Comparison of ENCODE assay signal across 7 mouse cellular contexts in the genomic region with DNA sequence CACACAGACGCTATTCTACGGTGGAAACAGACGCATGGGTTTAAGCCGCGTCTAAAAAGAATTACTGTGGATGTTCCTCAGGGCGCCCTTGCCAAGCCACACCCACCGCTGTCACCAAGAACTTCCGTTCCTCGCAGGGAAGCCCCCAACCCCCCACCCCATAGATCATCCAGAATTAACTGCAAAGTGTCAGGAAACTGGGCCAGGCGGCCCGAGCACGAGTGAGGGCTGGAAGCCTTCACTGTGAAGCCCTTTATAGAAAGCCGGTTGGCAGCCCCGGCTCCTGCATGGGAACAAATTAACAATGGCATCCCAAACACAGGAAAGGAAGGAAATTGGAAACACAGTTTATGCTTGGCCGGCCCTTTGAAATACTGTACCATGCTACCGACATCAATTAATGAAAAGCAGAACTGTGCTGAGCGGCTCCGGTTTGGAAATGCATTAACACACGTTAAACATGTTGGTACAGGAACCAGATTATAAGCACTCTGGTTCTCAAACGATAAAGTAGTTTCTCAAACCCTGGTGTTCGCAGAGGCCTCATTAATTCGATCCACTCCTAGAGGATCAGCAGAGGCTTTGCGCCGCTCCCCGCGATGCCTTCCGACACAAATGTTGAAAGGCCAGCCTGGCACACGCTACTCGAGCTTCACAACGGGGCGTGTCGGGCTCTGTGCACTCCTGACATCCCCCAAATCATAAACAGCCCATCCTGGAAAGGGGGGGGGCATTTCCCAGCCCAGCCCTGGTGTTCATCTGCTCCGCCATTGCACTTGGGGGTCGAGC. TPM values are rescaled to one million over a fixed set of nuclear protein-coding genes. Genes with fewer than 3 reads are reported as not detected.
DNase-seq lines count a peak whose midpoint lies in the region; ATAC-seq lines count a peak whose summit lies in the region.

No protein-coding gene starts in this region.

- peak; percentile 74 for DNase-seq in MN1 (ENCODE audit: low spot score)
- peak; percentile 78 for DNase-seq in embryo, embryonic 10.5 days (ENCODE audit: low spot score)
- DNase-seq in heart, postnatal 10 days: peak; percentile 47 to 49
- DNase-seq in limb, embryonic 11.5 days (ENCODE audit: low spot score): peak; percentile 84
- no peak for DNase-seq in natural killer cell, adult 2 months (ENCODE audit: low spot score in 2 of 2)
- no peak for DNase-seq in spleen, adult 12 weeks (ENCODE audit: low spot score)

- no peaks in the 10 kb centered on the region for H3K9me3 ChIP-seq in limb, embryonic 11.5 days (ENCODE audit: control insufficient read depth, low read length)
- H3K9me3 ChIP-seq in midbrain, embryonic 12.5 days: no peaks in the 10 kb centered on the region

- H3K27ac ChIP-seq in limb, embryonic 11.5 days (replicated peaks; ENCODE audit: low read depth, low read length): peak overlapping the region; percentile 72
- H3K27ac ChIP-seq in midbrain, embryonic 12.5 days (replicated peaks): peak overlapping the region; percentile 58

- 0 out of 2 replicates have a peak overlapping the region, but pooled peaks have one; percentile 34 for H3K9ac ChIP-seq in limb, embryonic 11.5 days (ENCODE audit: low read length)
- peak overlapping the region; percentile 34; the same call in 1 of the 2 replicates for H3K9ac ChIP-seq in midbrain, embryonic 12.5 days (replicated peaks)

- H3K36me3 ChIP-seq in limb, embryonic 11.5 days (ENCODE audit: control insufficient read depth, insufficient read depth, low read length): no peaks in the 10 kb centered on the region
- H3K36me3 ChIP-seq in midbrain, embryonic 12.5 days: no peaks in the 10 kb centered on the region

- 0 out of 2 replicates have a peak overlapping the region, but pooled peaks have one; percentile 7 for H3K4me3 ChIP-seq in limb, embryonic 11.5 days (ENCODE audit: low read depth, low read length)
- peak overlapping the region; percentile 30 for H3K4me3 ChIP-seq in midbrain, embryonic 12.5 days

- H3K4me2 ChIP-seq in limb, embryonic 11.5 days (ENCODE audit: low read depth, severe bottlenecking): peak overlapping the region; percentile 44
- H3K4me2 ChIP-seq in midbrain, embryonic 12.5 days (replicated peaks): peak overlapping the region; percentile 54

- H3K27me3 ChIP-seq in limb, embryonic 11.5 days (ENCODE audit: control insufficient read depth, insufficient read depth, low read length): no peaks in the 10 kb centered on the region
- H3K27me3 ChIP-seq in midbrain, embryonic 12.5 days: peaks cover 85% of the 10 kb centered on the region

- intact Hi-C loops in heart, postnatal 10 days (cut with DNase I): no loop called here

- peaks cover 82% of the 10 kb centered on the region for H3K4me1 ChIP-seq in limb, embryonic 11.5 days (ENCODE audit: control insufficient read depth, insufficient read depth, low read length)
- H3K4me1 ChIP-seq in midbrain, embryonic 12.5 days: peaks cover 70% of the 10 kb centered on the region

- under 1% methylated on average over 34 of the region's 34 CpGs for WGBS in limb, embryonic 11.5 days
- 1% methylated on average over 34 of the region's 34 CpGs for WGBS in midbrain, embryonic 12.5 days

- ATAC-seq in limb, embryonic 11.5 days (ENCODE audit: insufficient number of reproducible peaks, low FRiP score, low TSS enrichment, low read depth): peak; percentile 37; the same call in 1 of the 2 replicates
- peak; percentile 45 for ATAC-seq in midbrain, embryonic 12.5 days (ENCODE audit: low FRiP score, low read depth)

RNA-seq across cellular contexts. Expression of gene Bmp7, which starts 6.3 kb away (rescaled TPM):
- total RNA-seq in heart, postnatal 10 days (2021): 1 to 10 TPM; 4.0 to 4.6 TPM
- polyA plus RNA-seq in limb, embryonic 11.5 days (2014; fragmentation: Nextera tagmentation; extraction: Ambion mirVana): 38.1 and 40.9 TPM in 2 replicates
- 16.8 and 17.5 TPM in 2 replicates for polyA plus RNA-seq in midbrain, embryonic 12.5 days (2016; fragmentation: Nextera tagmentation; extraction: Ambion mirVana)

RNA-seq across cellular contexts. Expression of gene Spo11, which starts 43.7 kb away (rescaled TPM):
- total RNA-seq in heart, postnatal 10 days (2021): not detected
- polyA plus RNA-seq in limb, embryonic 11.5 days (2014; fragmentation: Nextera tagmentation; extraction: Ambion mirVana): 0.95 and 1.7 TPM in 2 replicates
- 0.59 and 0.82 TPM in 2 replicates for polyA plus RNA-seq in midbrain, embryonic 12.5 days (2016; fragmentation: Nextera tagmentation; extraction: Ambion mirVana)

Comparison
In these comparisons a context has a peak if more than half of its experiments do, and no peak if none do; other contexts are left out.
1. DNase-seq: peak in MN1 (single experiment), embryo, embryonic 10.5 days (single experiment), heart, postnatal 10 days (2 of 2) and limb, embryonic 11.5 days (single experiment); none in natural killer cell, adult 2 months (0 of 2) and spleen, adult 12 weeks (single experiment).